Mouse (Mus musculus): ENCODE data around the gene Dnmt3a. TPM values are rescaled to one million over a fixed set of nuclear protein-coding genes. Genes with fewer than 3 reads are reported as not detected.
A peak's percentile ranks its signal among the peaks of the same experiment; 100 is the strongest.

Gene Dnmt3a
- polyA plus RNA-seq, 1 experiment from 2014 or later = 114 TPM

DNA sequence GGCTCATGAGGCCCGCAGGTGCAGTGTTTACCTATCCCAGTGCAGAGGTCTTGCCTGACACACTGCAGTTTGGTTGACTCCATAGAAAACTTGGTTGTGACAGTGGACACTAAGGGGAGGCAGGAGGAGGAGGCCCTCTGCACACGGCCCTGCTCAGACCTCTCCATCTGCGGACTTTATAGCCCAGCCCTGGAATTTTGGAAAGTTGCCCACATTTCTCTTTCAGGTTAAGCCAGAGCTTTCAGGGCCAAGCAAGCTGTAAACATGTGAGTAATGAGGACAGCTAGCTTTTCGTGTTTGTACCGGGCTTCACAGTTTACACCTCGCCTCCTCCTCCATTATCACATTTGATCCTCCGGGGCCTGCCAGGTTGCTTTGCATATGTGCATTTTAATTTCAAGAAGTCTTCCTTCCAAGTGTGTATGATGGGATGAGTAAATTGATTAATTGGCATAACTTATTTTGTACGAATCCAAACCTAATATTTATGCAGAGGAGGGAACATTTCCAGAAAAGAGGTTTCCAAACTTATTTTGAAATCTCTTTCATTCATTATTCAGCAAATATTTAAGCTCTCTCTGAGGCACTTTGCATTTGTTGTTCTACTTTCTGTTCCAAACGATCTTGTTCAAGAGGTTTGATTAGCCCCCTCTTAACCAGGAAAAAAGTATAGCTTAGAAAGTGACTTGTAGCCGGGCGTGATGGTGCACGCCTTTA is 61.0 kb downstream of the Dnmt3a start:
- H3K36me3 ChIP-seq = peaks cover 61% of the 10 kb centered on the region
- 62% methylated on average over 12 of the region's 12 CpGs for WGBS
- H3K27me3 ChIP-seq = no peaks in the 10 kb centered on the region
- H3K4me3 ChIP-seq (replicated peaks) = no peak overlapping the region
- H3K4me2 ChIP-seq (replicated peaks) = no peak overlapping the region
- H3K9ac ChIP-seq = no peak overlapping the region
- no peaks in the 10 kb centered on the region for H3K9me3 ChIP-seq (replicated peaks)
- H3K4me1 ChIP-seq = peaks cover 26% of the 10 kb centered on the region
- ATAC-seq (ENCODE audit: insufficient number of reproducible peaks, low FRiP score, low TSS enrichment, low read depth) = peak; percentile 25; the same call in 1 of the 2 replicates
- peak overlapping the region; percentile 11; the same call in 1 of the 2 replicates for H3K27ac ChIP-seq (replicated peaks)

DNA sequence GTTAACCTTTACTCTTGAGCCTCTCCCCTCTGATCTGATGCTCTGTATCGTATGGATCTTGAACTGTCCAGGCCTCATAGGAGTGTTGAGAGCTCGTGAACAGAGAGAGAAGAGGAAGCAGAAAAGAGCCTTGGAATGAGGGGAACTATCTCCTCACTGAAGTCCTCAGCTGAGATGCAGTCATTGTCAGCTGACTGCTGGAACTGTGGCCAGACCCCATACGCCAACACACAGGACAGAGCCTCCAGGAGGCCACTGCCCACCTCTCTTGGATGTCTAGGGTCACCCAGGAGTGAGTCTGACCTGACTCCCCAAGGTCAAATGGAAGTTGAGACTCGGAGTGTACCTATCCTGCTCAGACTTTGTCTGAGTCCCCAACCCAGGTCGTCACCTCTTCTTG is 62.3 kb downstream of the Dnmt3a start:
- Histone ChIP-seq H3K36me3 (peaks cover 59% of the 10 kb centered on the region), H3K4me3 (replicated peaks) (no peak overlapping the region), H3K27me3 (no peaks in the 10 kb centered on the region), H3K9me3 (replicated peaks) (no peaks in the 10 kb centered on the region), H3K9ac (no peak overlapping the region), H3K4me1 (peaks cover 38% of the 10 kb centered on the region), H3K4me2 (replicated peaks) (no peak overlapping the region), H3K27ac (replicated peaks) (no peak overlapping the region)
- ATAC-seq (ENCODE audit: insufficient number of reproducible peaks, low FRiP score, low TSS enrichment, low read depth) = no peak
- WGBS = 71% methylated on average over 5 of the region's 5 CpGs

DNA sequence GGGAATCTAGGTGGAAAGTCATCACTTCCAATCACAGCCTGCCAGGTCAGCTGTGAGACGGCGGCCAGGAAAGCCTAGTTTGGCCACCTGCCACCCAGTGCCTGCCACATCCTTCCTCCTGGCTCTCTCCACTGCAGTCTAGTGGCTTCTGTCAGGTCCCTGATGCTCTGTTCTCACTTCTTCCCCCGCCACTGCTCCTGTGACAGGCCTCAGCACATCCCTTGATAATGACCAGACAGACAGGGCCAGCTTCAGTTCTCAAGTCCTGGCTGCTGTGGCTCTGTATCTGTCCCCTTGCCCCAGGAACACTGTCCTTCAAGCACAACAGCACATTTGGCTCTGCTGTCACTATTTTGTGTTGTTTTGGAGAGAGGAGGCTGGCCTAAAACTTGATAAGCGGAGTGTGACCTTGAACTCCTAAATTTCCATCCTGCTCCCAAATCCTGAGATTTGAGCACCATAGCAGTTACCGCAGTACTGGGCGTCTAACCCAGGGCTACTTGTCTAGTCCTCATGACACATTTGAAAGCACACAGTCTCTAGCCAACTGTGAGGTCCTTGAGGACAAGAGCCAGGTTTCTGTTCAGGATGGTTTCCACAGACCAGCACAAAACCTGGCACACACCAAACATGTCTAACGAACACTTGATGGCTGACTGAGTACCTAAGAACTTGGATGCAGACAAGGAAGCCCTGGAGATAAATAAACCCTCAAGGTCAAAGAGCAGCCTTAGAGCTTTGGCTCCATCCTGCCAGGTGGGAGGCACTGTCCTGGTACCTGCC is 63.1 kb downstream of the Dnmt3a start:
- no peak overlapping the region for H3K4me2 ChIP-seq (replicated peaks)
- ATAC-seq (ENCODE audit: insufficient number of reproducible peaks, low FRiP score, low TSS enrichment, low read depth) = no peak
- H3K27me3 ChIP-seq = no peaks in the 10 kb centered on the region
- H3K4me1 ChIP-seq = peaks cover 38% of the 10 kb centered on the region
- H3K9me3 ChIP-seq (replicated peaks) = no peaks in the 10 kb centered on the region
- no peak overlapping the region for H3K9ac ChIP-seq
- H3K27ac ChIP-seq (replicated peaks) = no peak overlapping the region
- no peak overlapping the region for H3K4me3 ChIP-seq (replicated peaks)
- H3K36me3 ChIP-seq = peaks cover 64% of the 10 kb centered on the region
- 81% methylated on average over 7 of the region's 7 CpGs for WGBS

DNA sequence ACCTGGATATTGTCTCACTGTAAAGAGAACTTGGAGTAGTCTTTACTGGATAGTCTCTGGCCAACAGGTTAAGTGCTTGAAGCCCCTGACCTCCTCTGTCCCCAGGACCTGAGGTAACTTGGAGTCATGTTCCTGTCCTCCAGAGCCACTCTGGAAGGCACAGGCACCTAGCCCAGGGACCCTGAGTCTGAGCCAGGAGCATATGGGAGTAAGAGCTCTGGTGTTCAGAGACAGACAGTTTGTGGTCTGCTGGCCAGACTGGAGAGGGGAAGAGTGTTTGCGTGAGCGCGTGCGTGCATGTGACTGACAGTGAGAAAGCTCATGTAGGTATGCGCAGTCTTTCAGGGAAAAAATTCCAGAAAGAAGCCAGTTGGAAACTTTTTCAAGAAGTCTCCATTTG is 64.2 kb downstream of the Dnmt3a start:
- no peak overlapping the region for H3K9ac ChIP-seq
- H3K27me3 ChIP-seq = no peaks in the 10 kb centered on the region
- peaks cover 66% of the 10 kb centered on the region for H3K36me3 ChIP-seq
- no peak for ATAC-seq (ENCODE audit: insufficient number of reproducible peaks, low FRiP score, low TSS enrichment, low read depth)
- no peak overlapping the region for H3K4me3 ChIP-seq (replicated peaks)
- 85% methylated on average over 5 of the region's 5 CpGs for WGBS
- H3K4me1 ChIP-seq = peaks cover 38% of the 10 kb centered on the region
- no peak overlapping the region for H3K4me2 ChIP-seq (replicated peaks)
- H3K9me3 ChIP-seq (replicated peaks) = no peaks in the 10 kb centered on the region
- 0 out of 2 replicates have a peak overlapping the region, but pooled peaks have one; percentile 22 for H3K27ac ChIP-seq (replicated peaks)

DNA sequence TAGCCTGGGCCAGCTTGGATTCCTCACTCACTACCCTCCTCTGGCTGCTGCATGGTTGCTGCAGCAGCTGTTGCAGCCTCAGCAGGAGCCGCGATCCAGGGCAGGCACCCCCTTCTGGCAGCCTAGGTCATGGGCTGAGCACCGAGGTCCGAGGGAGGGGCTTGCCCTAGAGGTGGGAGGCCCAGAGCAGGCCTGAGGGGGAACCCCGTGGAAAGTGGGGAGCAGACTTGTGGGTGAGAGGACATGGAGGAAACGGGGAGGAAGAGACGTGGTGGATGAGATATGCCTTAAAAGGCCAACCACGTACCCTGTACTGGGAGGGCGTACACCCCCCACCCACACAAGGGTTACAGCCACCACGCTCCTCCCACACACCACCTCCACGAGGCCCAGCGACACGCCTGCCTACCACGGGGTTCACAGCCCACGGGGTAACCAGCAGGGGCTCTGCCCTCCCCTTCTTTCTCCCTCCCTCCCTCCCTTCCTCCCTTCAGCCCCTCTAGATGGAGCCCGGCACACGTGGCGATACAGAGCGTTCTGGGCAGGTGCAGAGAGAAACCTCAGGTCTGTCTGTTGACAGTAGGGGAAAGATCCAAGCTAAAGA is 65.2 kb downstream of the Dnmt3a start:
- Histone ChIP-seq H3K4me3 (replicated peaks) (no peak overlapping the region), H3K27ac (replicated peaks) (peak overlapping the region; percentile 63)

DNA sequence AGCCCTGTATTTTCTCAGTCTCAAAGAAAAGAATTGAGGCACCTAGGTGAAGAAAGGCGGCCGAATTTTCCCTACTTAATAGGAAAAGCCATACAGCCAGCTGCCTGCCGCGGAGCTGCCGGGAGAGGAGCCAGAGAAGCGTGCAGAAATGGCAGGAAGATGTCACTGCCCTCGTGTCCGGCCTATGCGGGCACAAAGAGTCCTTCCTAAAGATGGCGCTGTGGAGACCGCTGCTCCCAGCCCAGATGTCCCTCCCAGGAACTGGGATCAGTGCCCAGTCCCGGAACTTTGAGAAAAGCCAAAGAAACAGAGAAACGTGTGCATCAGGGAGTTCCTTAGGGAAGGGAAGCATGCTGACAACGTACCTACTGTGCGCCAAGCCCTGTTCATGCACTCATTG is 65.8 kb downstream of the Dnmt3a start:
- peaks cover 61% of the 10 kb centered on the region for H3K36me3 ChIP-seq
- H3K9ac ChIP-seq = no peak overlapping the region
- H3K4me1 ChIP-seq = peaks cover 36% of the 10 kb centered on the region
- no peak overlapping the region; the same call in 1 of the 2 replicates for H3K4me2 ChIP-seq (replicated peaks)
- H3K27ac ChIP-seq (replicated peaks) = peak overlapping the region; percentile 63; the same call in 1 of the 2 replicates
- 0 out of 2 replicates have a peak, but pooled peaks have one; percentile 5 for ATAC-seq (ENCODE audit: insufficient number of reproducible peaks, low FRiP score, low TSS enrichment, low read depth)
- WGBS = 26% methylated on average over 15 of the region's 15 CpGs
- H3K4me3 ChIP-seq (replicated peaks) = no peak overlapping the region
- H3K27me3 ChIP-seq = no peaks in the 10 kb centered on the region
- no peaks in the 10 kb centered on the region for H3K9me3 ChIP-seq (replicated peaks)

More for the DNA sequence above, 65.2 kb downstream of the Dnmt3a start:
- Histone ChIP-seq H3K4me1 (peaks cover 38% of the 10 kb centered on the region), H3K9me3 (replicated peaks) (no peaks in the 10 kb centered on the region), H3K9ac (no peak overlapping the region), H3K36me3 (peaks cover 61% of the 10 kb centered on the region), H3K27me3 (no peaks in the 10 kb centered on the region), H3K4me2 (replicated peaks) (peak overlapping the region; percentile 10; the same call in 1 of the 2 replicates)
- ATAC-seq (ENCODE audit: insufficient number of reproducible peaks, low FRiP score, low TSS enrichment, low read depth) = 0 out of 2 replicates have a peak, but pooled peaks have one; percentile 27
- 16% methylated on average over 17 of the region's 19 CpGs for WGBS

DNA sequence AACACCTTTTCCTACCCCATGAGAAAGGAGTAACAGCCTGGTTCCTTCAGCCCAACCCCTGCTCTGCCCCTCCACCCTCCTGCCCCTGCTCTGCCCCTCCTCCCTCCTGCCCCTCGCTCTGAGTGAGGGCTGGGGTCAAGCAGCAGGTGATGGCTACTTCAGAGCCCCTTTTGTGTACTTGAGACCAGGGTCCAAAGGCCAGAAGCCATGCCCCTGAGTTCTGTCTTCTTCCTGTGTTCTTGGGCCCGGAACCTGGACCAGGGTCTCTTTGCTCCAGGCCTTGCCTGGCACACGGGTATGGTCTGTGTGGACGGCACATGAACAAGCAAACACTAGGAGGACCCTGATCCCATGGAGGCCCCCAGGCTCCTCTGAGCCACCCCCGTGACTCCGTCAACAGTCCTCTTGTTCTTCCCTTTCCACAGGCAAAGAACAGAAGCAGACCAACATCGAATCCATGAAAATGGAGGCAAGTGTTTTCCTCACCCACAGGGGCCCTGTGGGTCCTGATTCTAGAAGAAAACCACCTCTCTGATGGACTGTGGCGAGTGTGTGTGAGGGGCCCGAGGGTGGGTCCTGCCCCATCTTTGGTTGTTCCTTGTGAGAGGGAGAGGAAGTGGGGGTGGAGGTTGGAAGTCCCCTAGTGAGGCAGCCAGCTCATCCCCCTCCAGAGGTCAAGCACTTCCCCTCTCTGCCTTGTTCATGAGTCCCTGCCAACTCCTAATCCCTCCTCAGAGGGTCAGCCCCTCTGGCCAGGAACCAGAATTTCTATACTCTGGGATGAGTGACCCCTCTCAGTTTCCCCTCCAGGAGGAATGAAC is 66.8 kb downstream of the Dnmt3a start:
- peaks cover 68% of the 10 kb centered on the region for H3K36me3 ChIP-seq
- no peaks in the 10 kb centered on the region for H3K27me3 ChIP-seq
- H3K4me1 ChIP-seq = peaks cover 35% of the 10 kb centered on the region
- no peak for ATAC-seq (ENCODE audit: insufficient number of reproducible peaks, low FRiP score, low TSS enrichment, low read depth)
- no peak overlapping the region; the same call in 1 of the 2 replicates for H3K27ac ChIP-seq (replicated peaks)
- no peak overlapping the region for H3K9ac ChIP-seq
- H3K4me2 ChIP-seq (replicated peaks) = no peak overlapping the region
- no peaks in the 10 kb centered on the region for H3K9me3 ChIP-seq (replicated peaks)
- WGBS = 64% methylated on average over 9 of the region's 9 CpGs
- no peak overlapping the region for H3K4me3 ChIP-seq (replicated peaks)

DNA sequence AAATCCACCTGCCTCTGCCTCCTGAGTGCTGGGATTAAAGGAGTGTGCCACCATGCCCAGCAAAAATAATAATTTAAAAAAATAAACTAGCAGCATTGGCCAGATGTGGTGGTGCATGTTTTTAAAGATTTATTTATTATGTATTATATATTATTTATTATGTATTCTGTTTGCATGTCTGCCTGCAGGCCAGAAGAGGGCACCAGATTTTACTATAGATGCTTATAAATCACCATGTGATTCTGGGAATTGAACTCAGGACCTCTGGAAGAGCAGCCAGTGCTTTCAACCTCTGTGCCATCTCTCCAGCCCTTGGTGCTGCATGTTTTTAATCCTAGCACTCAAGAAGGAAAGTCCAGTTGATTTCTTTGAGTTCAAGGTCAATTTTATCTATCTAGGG is 69.7 kb downstream of the Dnmt3a start:
- no peak overlapping the region for H3K9ac ChIP-seq
- no peaks in the 10 kb centered on the region for H3K27me3 ChIP-seq
- ATAC-seq (ENCODE audit: insufficient number of reproducible peaks, low FRiP score, low TSS enrichment, low read depth) = no peak
- peaks cover 64% of the 10 kb centered on the region for H3K36me3 ChIP-seq
- H3K27ac ChIP-seq (replicated peaks) = no peak overlapping the region
- peaks cover 24% of the 10 kb centered on the region for H3K4me1 ChIP-seq
- H3K4me3 ChIP-seq (replicated peaks) = no peak overlapping the region
- no peak overlapping the region for H3K4me2 ChIP-seq (replicated peaks)
- no peaks in the 10 kb centered on the region for H3K9me3 ChIP-seq (replicated peaks)

DNA sequence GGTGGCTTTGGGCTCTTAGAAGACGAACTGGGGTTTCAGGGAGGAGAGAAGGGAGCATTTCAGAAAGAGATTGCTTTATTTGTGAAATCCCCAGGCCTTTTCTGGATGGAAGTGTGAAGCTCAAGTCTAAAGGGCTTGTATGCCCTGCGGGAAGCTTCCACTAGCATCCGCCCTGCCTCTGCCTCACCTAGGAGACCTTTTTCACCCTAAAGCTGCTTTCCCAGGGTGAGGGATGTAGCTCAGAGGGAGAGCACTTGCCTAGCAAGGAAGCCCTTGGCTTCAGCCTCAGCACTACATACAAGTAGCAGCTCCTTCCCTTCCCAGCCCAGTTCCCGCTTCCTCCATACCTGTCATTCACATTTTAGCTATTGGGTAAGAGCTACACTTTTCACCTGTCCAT is 71.6 kb downstream of the Dnmt3a start:
- Histone ChIP-seq H3K4me2 (replicated peaks) (no peak overlapping the region), H3K9me3 (replicated peaks) (no peaks in the 10 kb centered on the region), H3K27me3 (no peaks in the 10 kb centered on the region), H3K9ac (no peak overlapping the region), H3K4me3 (replicated peaks) (no peak overlapping the region), H3K36me3 (peaks cover 80% of the 10 kb centered on the region), H3K27ac (replicated peaks) (no peak overlapping the region), H3K4me1 (peaks cover 8% of the 10 kb centered on the region; the same call in 1 of the 2 replicates)
- ATAC-seq (ENCODE audit: insufficient number of reproducible peaks, low FRiP score, low TSS enrichment, low read depth) = no peak
- 84% methylated on average over 4 of the region's 4 CpGs for WGBS

DNA sequence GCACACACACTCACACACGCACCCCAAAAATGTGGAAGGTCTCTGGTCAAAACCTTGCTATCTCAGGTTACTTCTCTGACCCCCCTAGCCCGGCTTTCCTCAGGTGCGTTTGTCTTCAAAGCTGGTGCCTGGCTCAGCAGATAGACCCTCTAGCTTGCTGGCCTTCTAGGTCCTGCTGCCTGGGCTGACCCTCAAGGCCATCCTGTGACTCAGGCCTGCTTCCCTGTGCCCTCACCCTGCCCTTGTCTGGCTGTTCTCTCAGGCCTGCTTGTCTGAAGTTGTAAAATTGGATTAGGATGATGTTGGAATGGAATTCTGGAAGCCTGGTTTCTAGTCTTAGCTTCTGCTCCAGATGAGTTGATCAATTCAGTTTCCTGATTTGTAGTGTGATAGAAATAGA is 75.7 kb downstream of the Dnmt3a start:
- Histone ChIP-seq H3K27me3 (no peaks in the 10 kb centered on the region), H3K9ac (no peak overlapping the region), H3K27ac (replicated peaks) (no peak overlapping the region), H3K4me1 (peaks cover 20% of the 10 kb centered on the region), H3K4me3 (replicated peaks) (no peak overlapping the region), H3K9me3 (replicated peaks) (no peaks in the 10 kb centered on the region), H3K4me2 (replicated peaks) (no peak overlapping the region), H3K36me3 (peaks cover 70% of the 10 kb centered on the region)
- ATAC-seq (ENCODE audit: insufficient number of reproducible peaks, low FRiP score, low TSS enrichment, low read depth) = no peak
- 81% methylated on average over 3 of the region's 3 CpGs for WGBS
